Mouse (Mus musculus) E14TG2a.4 (cell line): ENCODE measurements at regions not wholly inside any gene's neighbourhood (a gene's known extent, or its start where the extent isn't known, plus 50 kb on each side); places are given as distances from the start of the nearest gene placed in this dataset.
"Not testable (repeated sequence)": the region's sequence is repeated elsewhere in the genome, so short reads cannot be mapped to it uniquely, and the experiment has no call there.

Source experiments
- H3K27me3 ChIP-seq: 2 replicates; pipeline ENCODE4 v1.6.1; 2014; ENCODE audit warnings: low read length, control low read depth; ENCODE audit not compliant: insufficient read depth
- H3K36me3 ChIP-seq: 2 replicates; pipeline ENCODE4 v1.6.1; 2014; ENCODE audit warnings: low read length, control low read depth; ENCODE audit not compliant: insufficient read depth
- H3K4me1 ChIP-seq: replicated peaks from 2 replicates; pipeline ENCODE4 v1.6.1; 2014; ENCODE audit warnings: low read depth, low read length, control low read depth
- H3K4me3 ChIP-seq: replicated peaks from 2 replicates; pipeline ENCODE4 v1.5.1; 2014; ENCODE audit warnings: mild to moderate bottlenecking, low read length
- H3K9me3 ChIP-seq: 2 replicates; pipeline ENCODE4 v1.6.1; 2014; ENCODE audit warnings: low read length, control low read depth
- CTCF ChIP-seq: conservative IDR thresholded peaks from 2 replicates; pipeline ENCODE4 v1.5.1; 2014; ENCODE audit warnings: low read length
- NANOG ChIP-seq: IDR thresholded peaks from 2 replicates; pipeline ENCODE4 v1.6.1; 2014; ENCODE audit warnings: borderline replicate concordance, low read length, mixed read lengths
- POU5F1 ChIP-seq: IDR thresholded peaks from 2 replicates; pipeline ENCODE4 v1.6.1; 2014; ENCODE audit warnings: low read length, borderline replicate concordance

DNA sequence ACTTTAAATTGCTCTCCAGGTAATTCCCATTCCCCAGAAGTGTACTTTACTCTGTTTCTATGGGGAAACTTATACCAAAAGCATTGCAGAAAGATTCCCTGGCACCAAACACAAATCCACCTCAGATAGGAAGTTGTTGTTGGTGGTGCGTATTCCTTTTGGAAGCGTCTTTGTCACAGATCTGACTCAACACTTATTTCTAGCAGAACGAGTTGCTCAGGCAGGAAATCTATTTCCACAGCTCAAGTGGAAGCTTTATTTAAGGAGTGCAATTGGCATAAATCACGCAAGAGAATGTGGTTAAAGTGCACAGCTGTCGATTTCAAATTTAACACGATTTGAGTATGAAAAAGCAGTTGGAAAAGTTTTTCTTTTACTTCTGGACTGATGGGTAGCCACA, 436.9 kb upstream of the Ghitm start:
- no peaks in the 10 kb centered on the region for H3K27me3 ChIP-seq
- no peaks in the 10 kb centered on the region for H3K36me3 ChIP-seq
- H3K4me3 ChIP-seq = no peak overlapping the region
- no peak for TF ChIP-seq POU5F1
- TF ChIP-seq CTCF = no peak
- TF ChIP-seq NANOG = no peak
- no peaks in the 10 kb centered on the region for H3K4me1 ChIP-seq
- H3K9me3 ChIP-seq = peaks cover 23% of the 10 kb centered on the region

DNA sequence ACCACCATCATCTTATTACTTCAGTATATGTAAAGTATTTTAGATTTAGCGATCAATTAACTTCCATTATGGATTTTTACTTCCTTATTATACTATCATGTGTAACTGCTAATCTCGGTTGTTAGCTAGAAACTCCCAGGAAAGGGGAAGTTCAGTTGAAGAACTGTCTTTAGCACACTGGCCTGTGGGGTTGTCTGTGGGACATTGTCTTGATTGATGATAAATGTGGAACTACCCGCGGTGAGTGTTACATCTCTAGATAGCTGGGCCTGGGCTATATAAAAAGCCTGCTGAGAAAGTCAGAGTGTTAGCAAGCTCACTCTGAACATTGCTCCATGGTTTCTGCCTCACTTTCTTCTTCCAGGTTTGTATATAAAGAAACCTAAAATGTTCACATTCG, 423.2 kb upstream of the Ghitm start:
- Histone ChIP-seq H3K9me3 (no peaks in the 10 kb centered on the region), H3K4me1 (no peaks in the 10 kb centered on the region), H3K4me3 (no peak overlapping the region), H3K36me3 (no peaks in the 10 kb centered on the region), H3K27me3 (no peaks in the 10 kb centered on the region)
- TF ChIP-seq POU5F1 = no peak
- no peak for TF ChIP-seq CTCF
- TF ChIP-seq NANOG = no peak

DNA sequence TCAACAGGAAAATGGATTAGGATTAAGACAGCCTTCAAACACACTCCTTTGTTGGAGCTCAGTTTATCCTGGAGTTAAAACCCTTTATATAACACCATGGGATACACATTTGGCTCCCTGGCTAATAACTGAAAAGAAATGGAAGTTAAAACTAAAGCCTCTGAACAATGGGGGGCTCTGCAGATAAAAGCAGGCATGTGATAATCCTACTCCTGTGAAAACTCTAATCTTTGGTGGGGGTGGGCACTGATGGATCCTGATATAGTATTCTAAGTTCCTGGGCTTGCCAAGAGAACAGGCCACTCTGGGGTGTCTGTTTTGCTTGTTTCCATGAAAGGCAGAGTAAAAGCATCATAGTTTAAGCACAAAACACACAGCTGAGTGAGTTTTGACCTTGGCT, 388.5 kb upstream of the Ghitm start:
- Histone ChIP-seq H3K9me3 (peaks cover 17% of the 10 kb centered on the region), H3K27me3 (no peaks in the 10 kb centered on the region), H3K4me3 (no peak overlapping the region), H3K36me3 (peaks cover 4% of the 10 kb centered on the region), H3K4me1 (peaks cover 33% of the 10 kb centered on the region)
- TF ChIP-seq POU5F1 (no peak), NANOG (no peak), CTCF (no peak)

DNA sequence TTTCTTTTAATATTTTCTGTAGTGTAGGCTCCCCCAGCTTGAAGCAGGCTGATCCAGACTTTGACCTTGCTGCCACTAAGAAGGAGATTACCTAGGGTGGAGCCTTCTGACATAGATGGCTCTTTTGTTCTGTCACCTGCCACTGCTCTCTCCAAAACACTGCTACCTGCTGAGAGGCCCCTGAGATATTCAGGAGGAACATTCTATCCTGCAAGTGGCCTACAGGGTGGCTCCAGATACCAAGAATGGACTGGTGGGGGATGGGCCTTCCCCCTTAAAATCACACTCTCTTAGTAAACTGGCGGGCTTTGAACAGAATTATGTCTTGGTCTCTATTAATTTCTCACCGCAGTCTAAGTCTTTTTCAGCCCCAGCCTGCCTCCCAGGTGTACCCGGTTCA, 385.6 kb upstream of the Ghitm start:
- peak; percentile 70 for TF ChIP-seq NANOG
- not testable (repeated sequence) for H3K27me3 ChIP-seq, H3K4me3 ChIP-seq, H3K36me3 ChIP-seq
- H3K4me1 ChIP-seq = peaks cover 38% of the 10 kb centered on the region
- H3K9me3 ChIP-seq = peaks cover 17% of the 10 kb centered on the region

DNA sequence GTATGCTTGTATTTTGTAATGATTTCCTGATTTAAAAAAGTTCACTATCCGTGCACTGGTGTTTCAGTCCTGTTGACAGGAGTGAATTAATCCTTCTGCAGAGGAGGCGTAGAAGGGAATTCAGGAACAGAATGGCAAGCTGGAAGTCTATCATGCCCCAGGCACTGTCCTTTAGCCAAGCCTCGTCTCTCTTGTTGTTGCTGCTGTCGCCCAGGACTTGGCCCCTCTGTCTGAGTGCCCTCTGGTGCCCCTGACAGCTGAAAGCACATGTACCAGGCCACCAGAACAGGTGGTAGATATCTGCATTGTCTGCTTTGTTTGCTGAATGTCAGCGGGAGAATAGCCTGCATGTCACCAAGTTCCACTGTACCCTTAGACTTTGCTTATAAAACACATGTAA, 370.2 kb upstream of the Ghitm start:
- H3K4me1 ChIP-seq = no peaks in the 10 kb centered on the region
- no peak for TF ChIP-seq POU5F1
- TF ChIP-seq CTCF = no peak
- TF ChIP-seq NANOG = no peak

DNA sequence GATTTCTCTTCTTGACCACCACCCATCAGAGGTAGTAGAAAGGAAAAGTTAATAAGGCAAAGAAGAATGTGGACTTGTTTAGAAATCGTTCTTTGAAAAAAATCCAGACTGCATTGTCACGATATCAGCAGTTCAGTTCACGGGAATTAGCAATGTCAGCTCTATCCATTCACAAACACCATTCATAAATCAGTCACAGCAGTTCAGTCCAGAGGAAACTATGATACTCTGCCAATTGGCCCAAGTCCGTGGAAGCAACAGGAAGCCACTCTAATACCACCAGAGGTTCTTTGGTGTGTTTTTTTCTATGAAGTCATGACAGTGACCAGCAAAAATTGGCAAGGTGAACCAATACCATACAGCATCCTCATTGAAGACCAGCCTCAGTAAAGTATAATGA, 355.6 kb upstream of the Ghitm start:
- peaks cover 4% of the 10 kb centered on the region; the same call in 1 of the 2 replicates for H3K9me3 ChIP-seq
- H3K36me3 ChIP-seq = no peaks in the 10 kb centered on the region
- H3K4me1 ChIP-seq = no peaks in the 10 kb centered on the region
- no peaks in the 10 kb centered on the region for H3K27me3 ChIP-seq
- no peak for TF ChIP-seq CTCF
- TF ChIP-seq NANOG = no peak
- no peak for TF ChIP-seq POU5F1
- no peak overlapping the region for H3K4me3 ChIP-seq

More for the DNA sequence above, 370.2 kb upstream of the Ghitm start:
- no peaks in the 10 kb centered on the region for H3K36me3 ChIP-seq
- peaks cover 12% of the 10 kb centered on the region for H3K9me3 ChIP-seq
- no peak overlapping the region for H3K4me3 ChIP-seq
- no peaks in the 10 kb centered on the region for H3K27me3 ChIP-seq

DNA sequence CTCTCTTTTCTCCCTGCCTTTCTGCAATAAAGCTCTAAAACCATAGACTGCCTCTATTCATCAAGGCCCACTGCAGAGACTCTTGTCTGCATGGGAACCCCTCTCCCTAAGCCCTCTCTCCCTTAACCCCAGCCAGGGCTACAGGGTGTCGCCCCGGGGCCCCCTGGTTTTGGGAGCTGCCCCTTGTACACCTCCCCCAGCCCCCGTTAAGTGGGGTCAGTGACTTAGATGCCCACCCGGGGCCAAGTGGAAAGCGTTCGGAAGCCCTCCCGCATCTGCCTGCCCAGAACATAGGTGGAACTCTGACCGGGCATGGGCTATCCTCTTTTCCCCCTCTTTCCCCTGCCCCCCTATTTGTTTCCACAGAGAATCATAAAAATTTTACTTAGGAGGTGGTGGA, 350.2 kb upstream of the Ghitm start:
- TF ChIP-seq NANOG = no peak
- TF ChIP-seq POU5F1 = no peak
- TF ChIP-seq CTCF = no peak
- Histone ChIP-seq H3K9me3 (peaks cover 15% of the 10 kb centered on the region), H3K4me3 (no peak overlapping the region), H3K36me3 (no peaks in the 10 kb centered on the region), H3K4me1 (no peaks in the 10 kb centered on the region), H3K27me3 (no peaks in the 10 kb centered on the region)

DNA sequence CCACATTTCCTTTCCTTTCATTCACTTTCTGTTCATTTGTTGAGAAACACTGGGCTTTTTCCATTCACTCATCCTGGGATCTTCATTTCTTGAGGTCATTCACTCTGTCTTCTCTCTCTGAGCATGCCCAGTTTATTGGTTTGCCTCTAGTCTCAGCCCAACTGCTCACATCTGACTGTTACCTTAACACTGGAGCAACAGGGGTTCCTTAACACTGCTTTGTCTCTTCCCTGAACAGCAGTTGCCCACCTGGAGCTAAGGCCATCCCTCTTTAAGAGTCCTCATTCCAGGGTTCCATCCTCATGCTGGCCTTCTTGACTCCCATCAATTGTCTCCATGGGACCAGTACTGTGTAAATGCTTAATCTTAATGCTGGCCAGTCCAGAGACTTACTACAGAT, 342.5 kb upstream of the Ghitm start:
- no peak overlapping the region for H3K4me3 ChIP-seq
- H3K36me3 ChIP-seq = no peaks in the 10 kb centered on the region
- peak; percentile 68; the same call in 1 of the 2 replicates for TF ChIP-seq NANOG
- TF ChIP-seq CTCF = no peak
- peaks cover 3% of the 10 kb centered on the region; the same call in 1 of the 2 replicates for H3K9me3 ChIP-seq
- no peaks in the 10 kb centered on the region for H3K4me1 ChIP-seq
- no peaks in the 10 kb centered on the region for H3K27me3 ChIP-seq

DNA sequence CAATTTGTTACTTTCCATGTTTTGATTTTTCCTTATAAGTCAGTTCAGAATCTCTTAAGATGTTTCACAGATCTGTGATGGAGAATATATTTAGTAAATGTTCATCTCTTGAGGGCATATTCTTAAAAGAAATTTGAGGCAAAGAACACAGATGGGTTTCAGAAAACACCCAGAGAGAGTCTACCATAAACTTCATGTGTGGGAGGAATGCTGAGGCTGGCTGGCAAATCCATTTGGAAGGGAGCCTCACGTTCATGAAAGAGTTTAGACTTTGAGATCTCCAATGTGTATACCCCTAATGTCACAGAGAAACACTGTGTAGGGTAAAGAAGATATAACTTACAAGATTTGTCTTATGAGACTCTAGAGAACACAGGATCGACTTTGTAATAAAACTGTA, 333.6 kb upstream of the Ghitm start:
- no peak for TF ChIP-seq POU5F1
- TF ChIP-seq NANOG = no peak
- TF ChIP-seq CTCF = no peak

More for the DNA sequence above, 333.6 kb upstream of the Ghitm start:
- Histone ChIP-seq H3K27me3 (no peaks in the 10 kb centered on the region), H3K4me3 (no peak overlapping the region), H3K9me3 (no peaks in the 10 kb centered on the region), H3K4me1 (no peaks in the 10 kb centered on the region), H3K36me3 (no peaks in the 10 kb centered on the region)
